Comparison of ENCODE assay signal across 11 mouse cellular contexts in the genomic region with DNA sequence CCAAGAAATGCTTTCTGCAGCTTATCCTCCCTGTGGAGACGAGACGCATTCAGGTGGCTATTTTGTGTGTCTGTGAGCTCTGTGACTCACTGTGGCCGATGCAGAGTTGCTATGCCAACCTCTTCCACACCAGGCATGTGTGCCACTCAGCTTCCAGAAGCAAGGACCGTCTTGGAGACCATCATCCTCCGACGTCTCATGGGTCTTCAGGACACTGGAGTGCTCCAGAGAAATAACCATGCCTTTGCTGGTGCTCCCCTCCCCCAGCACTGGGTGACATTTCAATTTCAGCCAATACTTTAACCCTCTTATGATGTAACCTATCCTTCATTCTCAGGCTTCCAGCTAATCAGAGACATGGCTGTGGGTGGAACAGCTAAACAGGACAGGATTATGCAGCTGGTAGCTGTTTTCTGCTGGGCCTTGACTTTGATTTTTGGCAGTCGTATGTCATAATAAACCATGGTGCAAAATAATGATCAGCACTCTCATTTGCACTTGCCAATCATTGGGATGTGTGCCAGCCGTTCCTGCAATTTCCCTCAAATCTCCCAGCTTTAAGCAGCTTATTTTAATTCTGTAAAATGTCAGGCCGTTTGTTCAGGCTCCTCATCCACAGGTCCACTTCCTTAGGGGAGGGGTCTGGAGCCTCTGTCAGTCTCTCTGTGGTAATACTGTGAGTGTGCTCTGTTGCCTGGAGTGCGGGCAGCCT.
A peak's percentile ranks its signal among the peaks of the same experiment; 100 is the strongest.
DNase-seq lines count a peak whose midpoint lies in the region; ATAC-seq and TF ChIP-seq lines count a peak whose summit lies in the region.
"Had no signal": no experiment of that assay in that cellular context is flagged by ENCODE, and none has a peak within 500 bp of the region (broad histone marks: within the 10 kb centered on the region; RNA-seq: fewer than 3 reads in every experiment).

No protein-coding gene starts in this region.

- no peaks in the 10 kb centered on the region for H3K36me3 ChIP-seq in forebrain, postnatal 0 days (ENCODE audit: insufficient read depth)
- no peaks in the 10 kb centered on the region for H3K36me3 ChIP-seq in midbrain, embryonic 15.5 days (replicated peaks)
- H3K36me3 ChIP-seq: limb, embryonic 13.5 days had no signal

- peak; percentile 80 for DNase-seq in brain, adult 2 months (ENCODE audit: low read depth, low spot score)
- DNase-seq in forebrain, postnatal 0 days = peak; percentile 78
- peak; percentile 73 to 74 for DNase-seq in layer of hippocampus, postnatal 10 days (ENCODE audit: low spot score in 2 of 2)
- DNase-seq in thymus, adult 18-20 months = no peak
- no peak for DNase-seq in kidney, adult 18-20 months
- no peak for DNase-seq in embryo, embryonic 10 days (ENCODE audit: low spot score)
- DNase-seq in heart, postnatal 14 days = no peak

- no peak overlapping the region for H3K4me2 ChIP-seq in forebrain, postnatal 0 days (ENCODE audit: low read depth)
- no peak overlapping the region for H3K4me2 ChIP-seq in midbrain, embryonic 15.5 days
- H3K4me2 ChIP-seq: limb, embryonic 13.5 days had no signal

- no peak overlapping the region for H3K9ac ChIP-seq in forebrain, postnatal 0 days
- H3K9ac ChIP-seq in midbrain, embryonic 15.5 days = no peak overlapping the region
- H3K9ac ChIP-seq: limb, embryonic 13.5 days had no signal

- TF ChIP-seq CTCF in forebrain, postnatal 0 days (IDR thresholded peaks at IDR 0.05; ENCODE audit: low read depth) = no peak

- ATAC-seq in forebrain, postnatal 0 days = peak; percentile 89
- peak; percentile 92 for ATAC-seq in midbrain, embryonic 15.5 days (replicated peaks)
- ATAC-seq: activated CD4-positive, CD25-positive, alpha-beta regulatory T cell, adult 4 months had no signal

- WGBS in forebrain, postnatal 0 days = 13% methylated on average over 10 of the region's 10 CpGs
- 9% methylated on average over 10 of the region's 10 CpGs for WGBS in midbrain, embryonic 15.5 days

- H3K27ac ChIP-seq in forebrain, postnatal 0 days (ENCODE audit: low read depth, low read length) = peak overlapping the region; percentile 62
- peak overlapping the region; percentile 72 for H3K27ac ChIP-seq in midbrain, embryonic 15.5 days
- H3K27ac ChIP-seq: limb, embryonic 13.5 days had no signal

- no peaks in the 10 kb centered on the region for H3K27me3 ChIP-seq in forebrain, postnatal 0 days (ENCODE audit: insufficient read depth, low read length)
- no peaks in the 10 kb centered on the region for H3K27me3 ChIP-seq in midbrain, embryonic 15.5 days (replicated peaks)
- H3K27me3 ChIP-seq: CH12.LX; limb, embryonic 13.5 days had no signal

- intact Hi-C loops in heart, postnatal 14 days (cut with DNase I) = no loop called here

- peaks cover 8% of the 10 kb centered on the region; the same call in 1 of the 2 replicates for H3K4me1 ChIP-seq in forebrain, postnatal 0 days (ENCODE audit: insufficient read depth)
- H3K4me1 ChIP-seq in midbrain, embryonic 15.5 days = peaks cover 15% of the 10 kb centered on the region
- H3K4me1 ChIP-seq: limb, embryonic 13.5 days had no signal

- no peak overlapping the region for H3K4me3 ChIP-seq in forebrain, postnatal 0 days (ENCODE audit: low read depth, low read length)
- no peak overlapping the region for H3K4me3 ChIP-seq in midbrain, embryonic 15.5 days
- H3K4me3 ChIP-seq: limb, embryonic 13.5 days had no signal

- no peaks in the 10 kb centered on the region for H3K9me3 ChIP-seq in forebrain, postnatal 0 days (ENCODE audit: low read length)
- H3K9me3 ChIP-seq in midbrain, embryonic 15.5 days = no peaks in the 10 kb centered on the region
- H3K9me3 ChIP-seq: limb, embryonic 13.5 days had no signal

Comparison
In these comparisons a context has a peak if more than half of its experiments do, and no peak if none do; other contexts are left out.
1. DNase-seq: peak in brain, adult 2 months (single experiment), forebrain, postnatal 0 days (single experiment) and layer of hippocampus, postnatal 10 days (2 of 2); none in thymus, adult 18-20 months (0 of 2), kidney, adult 18-20 months (single experiment), embryo, embryonic 10 days (single experiment) and heart, postnatal 14 days (0 of 2).